15 mouse cellular contexts compared by ENCODE assay signal in the genomic region with DNA sequence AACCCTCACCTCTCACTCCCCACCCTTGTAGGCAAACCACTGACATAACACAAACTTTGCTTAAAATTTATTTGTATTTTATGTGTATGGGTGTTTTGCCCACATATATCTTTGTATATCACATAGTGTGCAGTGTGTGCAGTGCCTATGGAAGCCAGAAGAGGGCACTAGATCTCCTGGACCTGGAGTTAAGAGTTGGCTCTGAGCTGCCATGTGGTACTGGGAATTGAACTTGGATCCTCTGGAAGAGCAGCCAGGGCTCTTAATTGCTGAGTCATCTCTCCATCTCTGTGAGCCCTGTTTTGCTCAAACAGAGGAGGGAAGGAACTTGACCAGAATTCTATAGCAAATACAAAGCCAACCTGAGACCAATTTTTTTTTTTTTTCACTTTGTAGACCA. TPM values are rescaled to one million over a fixed set of nuclear protein-coding genes. Genes with fewer than 3 reads are reported as not detected.
A peak's percentile ranks its signal among the peaks of the same experiment; 100 is the strongest.
DNase-seq lines count a peak whose midpoint lies in the region; ATAC-seq and TF ChIP-seq lines count a peak whose summit lies in the region.
"Had no signal": no experiment of that assay in that cellular context is flagged by ENCODE, and none has a peak within 500 bp of the region (broad histone marks: within the 10 kb centered on the region; RNA-seq: fewer than 3 reads in every experiment).

No protein-coding gene starts in this region.

- 0 out of 2 replicates have a peak, but pooled peaks cover 3% of the 10 kb centered on the region for H3K9me3 ChIP-seq in heart, embryonic 10.5 days
- no peaks in the 10 kb centered on the region; the same call in 1 of the 2 replicates for H3K9me3 ChIP-seq in lung, postnatal 0 days (ENCODE audit: low read length)
- H3K9me3 ChIP-seq: embryonic facial prominence, embryonic 12.5 days had no signal

- intact Hi-C loops in heart, adult 2 months (cut with DNase I): loop anchor here (2.0 kb wide), 1 partner anchor 51 kb away; no protein-coding TSS in a partner anchor

- no peaks in the 10 kb centered on the region for H3K27me3 ChIP-seq in heart, adult 2 months (ENCODE audit: control insufficient read depth, insufficient read depth, low read length)
- H3K27me3 ChIP-seq in heart, embryonic 10.5 days (ENCODE audit: insufficient read depth, poor library complexity, severe bottlenecking): no peaks in the 10 kb centered on the region
- no peaks in the 10 kb centered on the region for H3K27me3 ChIP-seq in lung, postnatal 0 days (replicated peaks; ENCODE audit: insufficient read depth, low read length)
- H3K27me3 ChIP-seq: embryonic facial prominence, embryonic 12.5 days had no signal

- peaks cover 3% of the 10 kb centered on the region for H3K79me2 ChIP-seq in heart, adult 2 months (replicated peaks; ENCODE audit: control insufficient read depth, insufficient read depth, low read length)

- H3K4me2 ChIP-seq in lung, postnatal 0 days (replicated peaks; ENCODE audit: low read depth, low read length): no peak overlapping the region
- H3K4me2 ChIP-seq: embryonic facial prominence, embryonic 12.5 days had no signal

- no peak for ATAC-seq in lung, postnatal 0 days

- TF ChIP-seq EP300 in heart, adult 2 months (IDR thresholded peaks at IDR 0.05; ENCODE audit: insufficient read depth, low read depth, low read length): no peak
- TF ChIP-seq EP300 in lung, postnatal 0 days (IDR thresholded peaks at IDR 0.05): no peak

- DNase-seq in heart, adult 2 months: no peak
- DNase-seq in heart, embryonic 10.5 days (ENCODE audit: low spot score): no peak
- no peak for DNase-seq in lung, postnatal 0 days (ENCODE audit: low spot score)
- no peak for DNase-seq in lung, adult 18-20 months
- peak; percentile 83 for DNase-seq in R1 (ENCODE audit: low read depth, low spot score)
- peak; percentile 37 for DNase-seq in retina, embryonic 14.5 days (ENCODE audit: low spot score)
- no peak for DNase-seq in kidney, adult 9 months
- DNase-seq in left cerebral cortex, adult 9 months (ENCODE audit: low spot score in 2 of 2): no peak
- DNase-seq: kidney, adult 18-20 months; right cerebral cortex, postnatal 4 days had no signal

- no peak overlapping the region for H3K9ac ChIP-seq in heart, adult 2 months (ENCODE audit: low read depth, low read length)
- no peak overlapping the region for H3K9ac ChIP-seq in lung, postnatal 0 days (replicated peaks; ENCODE audit: low read depth)
- H3K9ac ChIP-seq: embryonic facial prominence, embryonic 12.5 days had no signal

- TF ChIP-seq CTCF in heart, adult 2 months (IDR thresholded peaks at IDR 0.05): peak; percentile 64
- TF ChIP-seq CTCF in lung, postnatal 0 days (IDR thresholded peaks at IDR 0.05): peak; percentile 71

- peaks cover 1% of the 10 kb centered on the region; the same call in 1 of the 2 replicates for H3K4me1 ChIP-seq in heart, adult 2 months (ENCODE audit: control insufficient read depth, insufficient read depth, low read length)
- H3K4me1 ChIP-seq in heart, embryonic 10.5 days: peaks cover 6% of the 10 kb centered on the region
- H3K4me1 ChIP-seq in lung, postnatal 0 days (ENCODE audit: insufficient read depth, low read depth, low read length): peaks cover 9% of the 10 kb centered on the region; the same call in 1 of the 2 replicates
- H3K4me1 ChIP-seq: embryonic facial prominence, embryonic 12.5 days had no signal

- H3K4me3 ChIP-seq in heart, adult 2 months: no peak overlapping the region
- H3K4me3 ChIP-seq in heart, embryonic 10.5 days: no peak overlapping the region
- H3K4me3 ChIP-seq in lung, postnatal 0 days (ENCODE audit: low read depth, low read length): no peak overlapping the region
- H3K4me3 ChIP-seq: embryonic facial prominence, embryonic 12.5 days had no signal

- no peak for TF ChIP-seq POLR2A in heart, adult 2 months (IDR thresholded peaks at IDR 0.05; ENCODE audit: insufficient read depth, low read depth, low read length)

- H3K27ac ChIP-seq in heart, adult 2 months: no peak overlapping the region
- H3K27ac ChIP-seq in heart, embryonic 10.5 days: no peak overlapping the region
- H3K27ac ChIP-seq in lung, postnatal 0 days (ENCODE audit: low read length): no peak overlapping the region
- H3K27ac ChIP-seq: embryonic facial prominence, embryonic 12.5 days had no signal

- no peaks in the 10 kb centered on the region for H3K36me3 ChIP-seq in heart, adult 2 months (ENCODE audit: control insufficient read depth, insufficient read depth, low read length)
- peaks cover 79% of the 10 kb centered on the region for H3K36me3 ChIP-seq in heart, embryonic 10.5 days
- peaks cover 28% of the 10 kb centered on the region for H3K36me3 ChIP-seq in lung, postnatal 0 days (ENCODE audit: insufficient read depth, low read length)

RNA-seq across cellular contexts. Expression of a gene that starts 35.1 kb away (rescaled TPM):
- total RNA-seq in heart, adult 2 months (2021): 10 to 100 TPM; 10.0 to 11.7 TPM
- polyA plus RNA-seq in heart, adult 2 months (2012; rRNA removed): 4.8 and 6.6 TPM in 2 replicates
- polyA plus RNA-seq in heart, embryonic 10.5 days (2016; fragmentation: Nextera tagmentation; extraction: Ambion mirVana): 2.2 and 3.9 TPM in 2 replicates
- 2.5 and 3.1 TPM in 2 replicates for polyA plus RNA-seq in lung, postnatal 0 days (2015; fragmentation: Nextera tagmentation; extraction: Ambion mirVana)

RNA-seq across cellular contexts. Expression of a gene that starts 37.0 kb away (rescaled TPM):
- total RNA-seq in heart, adult 2 months (2021): 1 to 10 TPM; 1.3 to 1.8 TPM
- polyA plus RNA-seq in heart, adult 2 months (2012; rRNA removed): 0.70 and 2.0 TPM in 2 replicates
- 43.7 and 44.0 TPM in 2 replicates for polyA plus RNA-seq in heart, embryonic 10.5 days (2016; fragmentation: Nextera tagmentation; extraction: Ambion mirVana)
- 7.2 and 9.5 TPM in 2 replicates for polyA plus RNA-seq in lung, postnatal 0 days (2015; fragmentation: Nextera tagmentation; extraction: Ambion mirVana)

RNA-seq across cellular contexts. Expression of a gene that starts 42.9 kb away (rescaled TPM):
- not detected for total RNA-seq in heart, adult 2 months (2021)
- polyA plus RNA-seq in heart, adult 2 months (2012; rRNA removed): not detected in 2 replicates
- polyA plus RNA-seq in heart, embryonic 10.5 days (2016; fragmentation: Nextera tagmentation; extraction: Ambion mirVana): not detected in 2 replicates
- polyA plus RNA-seq in lung, postnatal 0 days (2015; fragmentation: Nextera tagmentation; extraction: Ambion mirVana): not detected in 2 replicates
- total RNA-seq: left cerebral cortex, adult 8-10 months had no signal
- polyA plus RNA-seq: embryonic facial prominence, embryonic 12.5 days; heart, embryonic 16.5 days; neural tube, embryonic 11.5 days; thymus, postnatal 0 days had no signal

RNA-seq across cellular contexts. Expression of a gene that starts 52.1 kb away (rescaled TPM):
- total RNA-seq in heart, adult 2 months (2021): 10 to 100 TPM; 19.8 to 23.6 TPM
- polyA plus RNA-seq in heart, adult 2 months (2012; rRNA removed): 21.5 and 33.5 TPM in 2 replicates
- 42.1 and 46.2 TPM in 2 replicates for polyA plus RNA-seq in heart, embryonic 10.5 days (2016; fragmentation: Nextera tagmentation; extraction: Ambion mirVana)
- 22.8 and 25.4 TPM in 2 replicates for polyA plus RNA-seq in lung, postnatal 0 days (2015; fragmentation: Nextera tagmentation; extraction: Ambion mirVana)

Comparison
In these comparisons a context has a peak if more than half of its experiments do, and no peak if none do; other contexts are left out.
1. DNase-seq: peak in R1 (single experiment) and retina, embryonic 14.5 days (single experiment); none in heart, adult 2 months (0 of 2), heart, embryonic 10.5 days (single experiment), lung, postnatal 0 days (single experiment), lung, adult 18-20 months (0 of 2), kidney, adult 9 months (single experiment) and left cerebral cortex, adult 9 months (0 of 2).